Mouse (Mus musculus): ENCODE results near the gene Cherp. TPM values are rescaled to one million over a fixed set of nuclear protein-coding genes. Genes with fewer than 3 reads are reported as not detected.

Gene Cherp
- polyA plus RNA-seq, 1 experiment = 35.7 TPM

DNA sequence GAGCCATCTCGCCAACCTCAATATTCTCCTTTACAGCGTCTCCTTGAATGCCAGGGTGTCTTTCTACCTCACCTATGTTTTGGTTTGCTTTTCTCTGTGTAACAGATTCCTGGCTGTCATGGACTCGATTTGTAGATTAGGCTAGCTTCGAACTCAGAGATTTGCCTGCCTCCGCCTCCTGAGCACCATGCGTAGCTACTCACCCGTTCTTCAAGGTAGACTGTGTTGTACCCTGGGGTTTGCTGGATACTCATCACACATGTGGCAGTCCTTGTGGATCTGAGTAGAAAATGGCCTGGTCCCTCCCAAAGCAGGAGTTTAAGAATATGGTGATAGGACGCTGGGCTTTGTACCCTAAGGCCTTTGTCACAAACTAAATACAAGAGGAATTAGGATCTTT lies 18.4 kb upstream of the Cherp start:
- 9% methylated on average over 8 of the region's 8 CpGs for WGBS
- H3K27me3 ChIP-seq (replicated peaks; ENCODE audit: control insufficient read depth, insufficient read depth, low read length) = no peaks in the 10 kb centered on the region
- no peaks in the 10 kb centered on the region for H3K36me3 ChIP-seq (ENCODE audit: control insufficient read depth, insufficient read depth, low read length)
- H3K4me1 ChIP-seq (ENCODE audit: control insufficient read depth, insufficient read depth, low read length) = peaks cover 11% of the 10 kb centered on the region
- DNase-seq = no peak
- H3K27ac ChIP-seq (ENCODE audit: insufficient read depth, low read depth, low read length) = no peak overlapping the region
- peak overlapping the region; percentile 71 for H3K4me3 ChIP-seq (ENCODE audit: insufficient read depth, low read depth, low read length)
- no peak for TF ChIP-seq POLR2A (IDR thresholded peaks at IDR 0.05; ENCODE audit: low read depth, low read length)
- TF ChIP-seq CTCF (conservative IDR thresholded peaks at IDR 0.05; ENCODE audit: insufficient read depth, insufficient read length, low read depth, low read length) = no peak

DNA sequence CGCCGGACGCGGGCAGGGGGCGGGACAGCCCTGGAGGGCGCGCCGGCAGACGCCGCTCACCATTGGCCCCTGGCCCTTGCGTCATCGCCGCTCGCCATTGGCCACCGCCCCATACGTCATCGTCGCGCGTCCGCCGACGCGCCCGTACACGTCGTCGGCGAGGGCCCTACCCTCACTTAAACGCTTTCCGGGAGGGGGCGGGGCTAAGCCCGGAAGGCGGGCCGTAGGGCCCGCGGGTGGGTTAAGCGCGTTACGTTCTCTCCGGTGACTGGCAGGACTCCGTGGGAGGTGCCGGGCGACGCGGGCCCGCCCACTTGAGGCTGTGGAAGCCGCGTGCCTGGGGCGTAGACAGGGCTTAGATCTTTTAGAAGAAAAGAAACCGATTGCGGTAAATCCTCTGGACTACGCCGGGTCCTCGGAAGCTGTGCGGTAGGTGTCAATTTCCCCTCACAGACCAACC lies 17.6 kb upstream of the Cherp start:
- peak; percentile 100 for DNase-seq
- Histone ChIP-seq H3K27ac (ENCODE audit: insufficient read depth, low read depth, low read length) (peak overlapping the region; percentile 43), H3K4me1 (ENCODE audit: control insufficient read depth, insufficient read depth, low read length) (peaks cover 11% of the 10 kb centered on the region), H3K4me3 (ENCODE audit: insufficient read depth, low read depth, low read length) (peak overlapping the region; percentile 94), H3K27me3 (replicated peaks; ENCODE audit: control insufficient read depth, insufficient read depth, low read length) (no peaks in the 10 kb centered on the region), H3K36me3 (ENCODE audit: control insufficient read depth, insufficient read depth, low read length) (no peaks in the 10 kb centered on the region)
- TF ChIP-seq CTCF (conservative IDR thresholded peaks at IDR 0.05; ENCODE audit: insufficient read depth, insufficient read length, low read depth, low read length) = no peak
- no peak for TF ChIP-seq POLR2A (IDR thresholded peaks at IDR 0.05; ENCODE audit: low read depth, low read length)
- under 1% methylated on average over 56 of the region's 56 CpGs for WGBS

DNA sequence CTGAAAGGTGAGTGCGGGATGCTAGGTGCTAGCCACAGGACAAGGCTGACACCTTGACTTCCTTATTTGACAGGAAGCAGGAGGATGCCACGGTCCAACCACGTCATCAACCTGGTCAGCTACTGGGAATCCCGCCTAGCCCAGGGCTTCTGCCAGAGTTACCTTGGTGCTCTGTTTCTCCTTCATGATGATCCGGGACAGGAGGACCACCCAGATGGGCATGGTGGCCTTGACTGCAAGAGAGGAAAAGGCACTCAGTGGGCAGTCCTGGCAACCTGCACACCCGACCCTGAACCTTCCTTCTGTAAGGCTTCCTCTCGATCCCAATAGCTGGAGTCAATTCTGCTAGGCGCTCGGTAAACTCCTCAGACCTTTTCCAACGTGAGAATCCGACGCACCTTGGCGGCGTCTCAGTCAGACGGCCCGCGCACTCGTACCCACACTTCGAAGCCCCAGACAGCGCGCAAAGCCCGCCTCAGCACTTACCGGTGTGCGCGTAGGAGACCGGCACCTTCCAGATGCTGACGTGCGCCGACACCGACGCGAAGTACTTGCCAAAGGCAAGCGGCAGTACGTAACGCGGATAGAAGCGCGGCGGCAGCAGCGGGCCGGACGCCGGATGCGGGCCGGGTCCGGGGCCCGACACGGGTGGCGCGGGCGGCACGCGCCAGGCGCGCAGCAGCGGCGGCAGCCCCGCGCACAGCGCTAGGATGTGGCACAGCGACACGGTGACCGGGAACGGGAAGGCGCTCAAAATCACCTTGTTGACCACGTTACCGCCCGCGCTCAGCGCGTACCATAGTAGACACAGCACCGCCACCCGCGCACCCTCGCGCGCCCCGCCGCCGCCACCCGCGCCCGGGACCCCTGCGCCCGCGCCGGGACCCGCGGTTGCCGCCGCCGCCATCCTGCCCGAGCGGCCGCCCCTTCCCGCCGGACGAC lies 16.9 kb upstream of the Cherp start, which contains the start of gene Slc35e1:
Gene Slc35e1, minus strand, starts transcription at position 935 of the 942 bp plus-strand sequence.
- under 1% methylated on average over 95 of the region's 98 CpGs for WGBS
- Histone ChIP-seq H3K27me3 (replicated peaks; ENCODE audit: control insufficient read depth, insufficient read depth, low read length) (no peaks in the 10 kb centered on the region), H3K4me1 (ENCODE audit: control insufficient read depth, insufficient read depth, low read length) (peaks cover 11% of the 10 kb centered on the region), H3K36me3 (ENCODE audit: control insufficient read depth, insufficient read depth, low read length) (no peaks in the 10 kb centered on the region), H3K27ac (ENCODE audit: insufficient read depth, low read depth, low read length) (peak within 1 kb of the TSS; percentile 45), H3K4me3 (ENCODE audit: insufficient read depth, low read depth, low read length) (peak within 1 kb of the TSS; percentile 94)
- TF ChIP-seq POLR2A (IDR thresholded peaks at IDR 0.05; ENCODE audit: low read depth, low read length) (no peak), CTCF (conservative IDR thresholded peaks at IDR 0.05; ENCODE audit: insufficient read depth, insufficient read length, low read depth, low read length) (no peak)
- peak; percentile 36 for DNase-seq

DNA sequence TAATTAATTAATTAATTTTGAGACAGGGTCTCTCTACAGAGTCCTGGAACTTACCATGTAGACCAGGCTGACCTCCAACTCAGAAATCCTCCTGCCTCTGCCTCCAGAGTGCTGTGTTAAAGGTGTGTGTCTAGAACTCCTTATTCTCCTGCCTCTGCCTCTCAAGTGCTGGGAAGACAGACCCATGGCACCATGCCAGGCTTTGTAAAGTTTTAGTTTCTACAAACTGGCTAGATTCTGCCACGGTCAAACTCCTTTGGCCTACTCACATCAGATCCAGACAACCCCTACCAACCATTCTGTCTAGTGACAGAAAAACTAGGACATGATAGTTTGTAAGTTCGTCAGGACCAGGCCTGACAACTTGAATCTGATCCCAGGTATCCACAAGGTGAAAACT lies 16.0 kb upstream of the Cherp start:
- no peak overlapping the region for H3K27ac ChIP-seq (ENCODE audit: insufficient read depth, low read depth, low read length)
- H3K36me3 ChIP-seq (ENCODE audit: control insufficient read depth, insufficient read depth, low read length) = no peaks in the 10 kb centered on the region
- H3K4me1 ChIP-seq (ENCODE audit: control insufficient read depth, insufficient read depth, low read length) = peaks cover 11% of the 10 kb centered on the region
- 54% methylated on average over 2 of the region's 2 CpGs for WGBS
- no peak for DNase-seq
- no peak for TF ChIP-seq POLR2A (IDR thresholded peaks at IDR 0.05; ENCODE audit: low read depth, low read length)
- TF ChIP-seq CTCF (conservative IDR thresholded peaks at IDR 0.05; ENCODE audit: insufficient read depth, insufficient read length, low read depth, low read length) = no peak
- H3K4me3 ChIP-seq (ENCODE audit: insufficient read depth, low read depth, low read length) = no peak overlapping the region
- H3K27me3 ChIP-seq (replicated peaks; ENCODE audit: control insufficient read depth, insufficient read depth, low read length) = no peaks in the 10 kb centered on the region

DNA sequence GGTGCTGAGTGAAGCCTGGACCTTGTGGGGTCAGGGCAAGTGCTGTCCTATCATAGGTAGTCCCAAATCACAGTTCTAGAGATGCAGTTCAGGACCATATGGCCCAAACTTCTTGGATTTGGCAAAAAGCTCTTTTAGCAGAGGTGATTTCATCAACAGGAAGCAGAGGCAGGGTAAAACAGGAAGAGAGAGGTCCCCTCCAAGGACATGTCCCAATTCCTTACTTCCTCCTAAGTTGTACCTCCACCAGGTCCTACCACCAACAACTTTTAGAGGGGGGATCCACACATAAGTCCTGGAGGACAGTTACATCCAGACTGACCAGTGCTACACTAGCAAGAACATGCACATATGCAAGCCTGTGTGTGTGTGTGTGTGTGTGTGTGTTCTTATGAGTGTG lies 12.0 kb upstream of the Cherp start:
- H3K27ac ChIP-seq (ENCODE audit: insufficient read depth, low read depth, low read length) = no peak overlapping the region
- no peak for DNase-seq
- no peaks in the 10 kb centered on the region for H3K27me3 ChIP-seq (replicated peaks; ENCODE audit: control insufficient read depth, insufficient read depth, low read length)
- H3K4me3 ChIP-seq (ENCODE audit: insufficient read depth, low read depth, low read length) = no peak overlapping the region
- TF ChIP-seq POLR2A (IDR thresholded peaks at IDR 0.05; ENCODE audit: low read depth, low read length) = no peak
- no peak for TF ChIP-seq CTCF (conservative IDR thresholded peaks at IDR 0.05; ENCODE audit: insufficient read depth, insufficient read length, low read depth, low read length)
- no peaks in the 10 kb centered on the region for H3K36me3 ChIP-seq (ENCODE audit: control insufficient read depth, insufficient read depth, low read length)
- peaks cover 7% of the 10 kb centered on the region for H3K4me1 ChIP-seq (ENCODE audit: control insufficient read depth, insufficient read depth, low read length)

DNA sequence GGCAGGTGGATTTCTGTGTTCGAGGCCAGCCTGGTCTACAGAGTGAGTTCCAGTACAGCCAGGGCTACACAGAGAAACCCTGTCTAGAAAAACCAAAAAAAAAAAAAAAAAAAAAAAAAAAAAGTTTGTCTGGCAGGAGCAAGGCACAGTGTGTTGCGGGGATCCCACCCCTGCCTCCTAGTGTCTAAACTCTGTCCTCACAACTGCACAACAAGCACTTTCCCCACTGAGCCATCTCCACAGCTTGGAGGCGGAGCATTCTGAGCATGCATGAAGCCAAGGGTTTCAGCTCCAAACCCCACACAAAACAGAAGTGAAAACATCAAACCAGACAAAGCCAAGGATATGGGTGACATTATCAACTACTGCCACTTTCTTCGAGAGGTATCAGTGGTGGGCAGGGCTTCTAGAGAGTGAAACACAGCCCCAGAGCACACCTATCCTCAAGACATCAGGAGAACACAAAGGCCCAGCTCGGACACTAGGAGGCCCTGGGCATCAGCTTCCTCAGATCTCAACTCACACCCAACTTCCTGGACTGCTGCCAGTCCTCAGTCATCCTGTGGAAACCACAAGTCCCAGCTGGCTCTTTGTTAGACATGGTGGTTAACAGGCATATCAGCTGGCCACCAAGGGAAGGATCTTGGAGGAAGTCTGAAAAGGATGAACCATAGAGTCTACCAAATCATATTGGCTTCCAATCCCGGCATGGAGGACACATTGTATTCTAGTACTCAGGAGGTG lies 10.6 kb upstream of the Cherp start:
- no peaks in the 10 kb centered on the region for H3K36me3 ChIP-seq (ENCODE audit: control insufficient read depth, insufficient read depth, low read length)
- H3K27me3 ChIP-seq (replicated peaks; ENCODE audit: control insufficient read depth, insufficient read depth, low read length) = no peaks in the 10 kb centered on the region
- peak; percentile 52 for DNase-seq
- no peak for TF ChIP-seq POLR2A (IDR thresholded peaks at IDR 0.05; ENCODE audit: low read depth, low read length)
- 0 out of 2 replicates have a peak, but pooled peaks have one; percentile 19 for TF ChIP-seq CTCF (conservative IDR thresholded peaks at IDR 0.05; ENCODE audit: insufficient read depth, insufficient read length, low read depth, low read length)
- no peak overlapping the region for H3K4me3 ChIP-seq (ENCODE audit: insufficient read depth, low read depth, low read length)
- WGBS = 72% methylated on average over 6 of the region's 6 CpGs
- H3K4me1 ChIP-seq (ENCODE audit: control insufficient read depth, insufficient read depth, low read length) = no peaks in the 10 kb centered on the region
- no peak overlapping the region for H3K27ac ChIP-seq (ENCODE audit: insufficient read depth, low read depth, low read length)

DNA sequence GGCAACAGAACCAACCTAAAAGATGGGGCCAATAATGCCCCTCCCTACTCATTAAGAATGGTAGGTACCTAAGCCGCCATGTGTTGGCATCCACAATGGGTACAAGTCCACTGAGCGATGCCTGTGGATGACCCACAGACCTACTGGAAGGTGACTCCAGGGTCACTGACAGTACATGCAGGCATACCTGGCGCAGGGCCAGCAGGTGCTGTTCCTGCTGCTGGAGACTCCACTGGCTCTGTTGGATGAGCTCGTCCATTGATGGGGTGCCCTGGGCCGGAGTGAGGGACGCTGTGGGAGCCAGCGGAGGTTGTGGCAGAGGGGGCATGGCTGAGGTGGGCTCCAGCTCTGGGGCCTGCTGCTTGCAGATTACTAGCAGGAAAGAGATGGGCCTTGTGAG lies 4.3 kb downstream of the Cherp start:
- DNase-seq = peak; percentile 39
- WGBS = 85% methylated on average over 7 of the region's 7 CpGs
- H3K4me1 ChIP-seq (ENCODE audit: control insufficient read depth, insufficient read depth, low read length) = peaks cover 4% of the 10 kb centered on the region; the same call in 1 of the 2 replicates
- H3K36me3 ChIP-seq (ENCODE audit: control insufficient read depth, insufficient read depth, low read length) = peaks cover 16% of the 10 kb centered on the region
- H3K27me3 ChIP-seq (replicated peaks; ENCODE audit: control insufficient read depth, insufficient read depth, low read length) = no peaks in the 10 kb centered on the region
- no peak overlapping the region for H3K27ac ChIP-seq (ENCODE audit: insufficient read depth, low read depth, low read length)
- TF ChIP-seq CTCF (conservative IDR thresholded peaks at IDR 0.05; ENCODE audit: insufficient read depth, insufficient read length, low read depth, low read length) (no peak), POLR2A (IDR thresholded peaks at IDR 0.05; ENCODE audit: low read depth, low read length) (no peak)
- no peak overlapping the region for H3K4me3 ChIP-seq (ENCODE audit: insufficient read depth, low read depth, low read length)

Data from kidney, adult 2 months (tissue).